Mouse (Mus musculus): ENCODE measurements around the gene Gm43638. TPM values are rescaled to one million over a fixed set of nuclear protein-coding genes. Genes with fewer than 3 reads are reported as not detected.
"Not testable (repeated sequence)": the region's sequence is repeated elsewhere in the genome, so short reads cannot be mapped to it uniquely, and the experiment has no call there.

The Gm43638 gene
- total RNA-seq (2021), result not detected
- long read RNA-seq, experiment 1, result 0 reads
- long read RNA-seq, experiment 2, result 0 reads

DNA sequence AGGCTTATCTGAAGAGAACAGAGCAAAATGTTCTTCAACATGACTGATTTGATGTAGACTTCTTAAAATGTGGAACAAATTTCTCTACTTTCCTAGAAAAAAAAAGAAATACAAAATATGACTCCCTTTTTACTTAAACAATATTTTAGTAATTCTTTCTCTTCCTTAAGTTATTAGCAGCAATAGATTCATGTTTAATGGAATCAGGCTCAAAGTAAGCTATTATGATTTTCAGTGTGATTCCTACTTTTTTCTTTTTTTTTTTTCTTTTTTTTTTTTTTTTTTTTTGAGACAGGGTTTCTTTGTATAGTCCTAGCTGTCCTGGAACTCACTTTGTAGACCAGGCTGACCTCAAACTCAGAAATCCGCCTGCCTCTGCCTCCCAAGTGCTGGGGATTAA lies at the start of gene Gm43638:
Gene Gm43638 (minus strand): TSS at position 101 of the 400 bp plus-strand sequence.
- H3K4me3 ChIP-seq; DNase-seq (ENCODE audit: low spot score in 2 of 2); H3K27ac ChIP-seq: not testable (repeated sequence)

DNA sequence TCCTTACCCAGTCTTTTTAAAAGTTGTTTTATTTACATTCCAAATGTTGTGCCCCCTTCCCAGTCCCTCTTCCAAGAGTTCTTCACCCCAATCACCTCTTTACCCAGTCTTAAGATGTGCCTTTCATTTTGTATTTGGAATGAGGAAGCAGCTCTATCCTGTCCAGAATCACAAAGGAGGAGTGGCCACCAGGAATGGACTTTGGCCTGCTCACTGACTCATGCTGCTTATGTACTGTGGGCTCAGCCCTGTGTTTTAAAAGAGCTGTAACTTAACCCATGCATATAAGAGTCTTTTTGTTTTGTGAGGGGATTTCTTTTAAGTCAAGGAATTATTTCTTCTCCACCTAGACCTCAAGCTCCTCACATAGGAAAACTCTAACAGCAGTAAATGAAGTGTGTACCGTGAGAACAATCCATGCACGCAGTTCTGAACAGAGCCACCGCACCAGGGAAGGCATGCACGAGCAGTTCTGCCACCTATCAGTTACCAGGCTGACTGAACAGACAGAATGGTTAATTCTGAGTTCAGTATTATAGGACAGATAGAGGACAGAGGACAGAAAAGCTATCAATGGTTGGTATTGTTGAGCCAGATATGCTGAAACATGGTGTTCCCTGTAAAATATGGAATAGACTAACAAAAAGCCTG lies 49.5 kb upstream of the Gm43638 start:
- TF ChIP-seq CTCF (conservative IDR thresholded peaks at IDR 0.05), result no peak
- Histone ChIP-seq H3K27ac (no peak overlapping the region), H3K4me3 (no peak overlapping the region)
- DNase-seq (ENCODE audit: low spot score in 2 of 2), result no peak

DNA sequence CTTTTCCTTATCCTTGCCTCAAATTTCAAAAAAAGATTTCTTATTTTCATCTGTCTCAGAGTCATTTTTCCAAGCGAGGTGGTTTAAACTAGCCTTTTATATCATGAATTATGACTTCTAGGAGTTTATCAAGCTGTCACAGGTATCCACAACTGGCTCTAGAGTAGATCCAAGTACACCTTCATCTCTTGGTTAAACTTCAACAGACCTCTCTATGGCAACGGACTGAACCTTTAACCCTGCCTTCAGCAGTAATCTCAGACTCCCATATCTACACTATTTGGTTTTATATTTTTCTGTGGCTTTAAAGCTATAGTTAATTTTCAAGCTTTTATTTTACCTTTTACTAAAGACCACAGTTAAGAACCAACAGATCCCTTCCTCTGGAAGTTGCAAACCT lies 45.7 kb upstream of the Gm43638 start:
- Histone ChIP-seq H3K27ac (no peak overlapping the region), H3K4me3 (no peak overlapping the region)
- no peak for DNase-seq (ENCODE audit: low spot score in 2 of 2)
- no peak for TF ChIP-seq CTCF (conservative IDR thresholded peaks at IDR 0.05)

DNA sequence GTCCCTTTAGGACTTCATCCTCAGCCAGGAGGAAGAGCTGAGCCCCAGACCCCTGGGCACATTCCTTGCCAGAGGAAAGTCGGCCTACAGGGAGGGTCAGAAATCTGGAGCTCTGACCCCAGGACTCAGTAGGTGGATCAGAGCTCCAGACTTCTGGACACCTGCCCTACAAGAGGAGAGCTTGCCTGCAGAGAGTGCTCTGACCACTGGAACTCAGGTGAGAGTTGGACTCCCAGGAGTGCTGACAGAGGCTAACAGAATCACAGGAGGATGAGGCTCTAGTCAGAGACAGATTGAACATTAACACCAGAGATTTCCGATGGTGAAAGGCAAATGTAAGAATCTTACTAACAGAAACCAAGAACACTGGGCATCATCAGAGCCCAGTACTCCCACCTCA lies 37.0 kb upstream of the Gm43638 start:
- H3K4me3 ChIP-seq; H3K27ac ChIP-seq; DNase-seq (ENCODE audit: low spot score in 2 of 2): not testable (repeated sequence)

DNA sequence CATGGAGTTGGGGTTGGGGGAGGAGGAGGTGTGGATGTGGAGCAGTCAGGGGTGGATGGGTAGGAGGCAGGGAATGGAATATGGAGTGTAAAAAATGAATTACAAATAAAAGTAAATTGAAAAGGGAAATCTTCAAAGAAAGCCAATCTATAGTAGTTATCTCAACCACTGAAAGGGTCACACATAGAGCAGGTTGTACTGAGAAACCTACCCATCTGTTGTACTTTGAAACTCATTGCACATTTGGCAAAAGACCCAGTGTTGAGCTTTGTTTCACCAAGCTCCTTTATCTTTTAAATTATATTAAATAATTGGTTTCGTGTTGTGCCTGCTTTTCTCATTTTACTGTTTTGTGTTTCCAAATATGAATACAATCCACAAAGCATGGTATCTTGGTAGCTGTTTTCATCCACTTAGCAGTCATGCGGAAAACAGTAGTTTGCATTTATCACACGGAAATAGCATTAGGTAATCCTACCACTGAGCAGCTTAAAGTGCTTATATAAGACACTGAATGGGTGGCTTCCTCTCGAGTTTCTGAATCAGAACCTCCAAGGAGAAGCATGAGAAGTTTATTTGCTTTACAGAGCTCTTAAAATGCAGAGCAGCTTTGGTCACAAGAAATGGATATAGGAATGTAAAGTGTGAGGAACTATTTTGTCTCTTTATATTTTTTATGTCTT lies 19.3 kb upstream of the Gm43638 start:
- no peak for TF ChIP-seq CTCF (conservative IDR thresholded peaks at IDR 0.05)
- H3K4me3 ChIP-seq, result no peak overlapping the region
- DNase-seq (ENCODE audit: low spot score in 2 of 2), result no peak
- H3K27ac ChIP-seq, result no peak overlapping the region

DNA sequence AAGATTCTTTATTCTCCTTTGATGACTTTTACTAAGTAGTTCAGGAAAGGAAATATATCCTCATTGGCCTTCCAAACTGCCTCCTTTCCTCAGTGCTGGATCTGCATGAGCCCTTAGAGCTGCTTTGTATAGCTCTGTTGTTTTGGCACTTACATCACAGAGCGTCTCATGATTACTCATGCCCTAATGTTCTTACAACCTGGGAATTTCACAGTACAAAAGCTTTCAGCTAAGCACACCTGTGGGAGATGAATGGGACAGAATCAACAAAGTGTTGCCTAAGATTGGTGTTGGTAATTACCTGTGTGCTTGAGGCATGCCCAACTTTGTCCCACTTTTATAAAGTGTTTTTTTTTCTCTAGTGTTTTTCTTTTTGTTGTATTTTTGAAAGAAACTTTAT lies 16.1 kb upstream of the Gm43638 start:
- DNase-seq (ENCODE audit: low spot score in 2 of 2), result no peak
- H3K27ac ChIP-seq, result no peak overlapping the region
- TF ChIP-seq CTCF (conservative IDR thresholded peaks at IDR 0.05), result no peak
- H3K4me3 ChIP-seq, result no peak overlapping the region

DNA sequence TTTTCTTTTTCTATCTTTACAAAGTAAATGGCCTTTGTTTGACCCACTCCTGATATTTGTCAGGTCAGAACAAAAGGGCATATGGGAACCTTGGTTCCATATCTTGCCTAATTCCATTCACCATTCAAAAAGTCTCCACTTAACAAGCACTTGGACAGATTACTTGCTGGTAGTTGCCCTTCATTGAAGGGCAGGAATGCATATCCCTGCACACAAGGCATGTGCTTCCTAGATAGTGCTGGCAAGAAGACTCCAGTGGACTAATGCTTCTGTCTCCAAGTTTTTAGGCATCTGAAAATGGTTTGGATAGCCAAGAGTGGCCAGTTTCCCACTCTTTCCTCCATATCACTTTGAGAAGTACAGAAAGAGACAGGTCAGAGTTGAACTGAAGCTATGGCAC lies 12.7 kb upstream of the Gm43638 start:
- DNase-seq (ENCODE audit: low spot score in 2 of 2), result no peak
- H3K27ac ChIP-seq, result no peak overlapping the region
- no peak for TF ChIP-seq CTCF (conservative IDR thresholded peaks at IDR 0.05)
- no peak overlapping the region for H3K4me3 ChIP-seq

DNA sequence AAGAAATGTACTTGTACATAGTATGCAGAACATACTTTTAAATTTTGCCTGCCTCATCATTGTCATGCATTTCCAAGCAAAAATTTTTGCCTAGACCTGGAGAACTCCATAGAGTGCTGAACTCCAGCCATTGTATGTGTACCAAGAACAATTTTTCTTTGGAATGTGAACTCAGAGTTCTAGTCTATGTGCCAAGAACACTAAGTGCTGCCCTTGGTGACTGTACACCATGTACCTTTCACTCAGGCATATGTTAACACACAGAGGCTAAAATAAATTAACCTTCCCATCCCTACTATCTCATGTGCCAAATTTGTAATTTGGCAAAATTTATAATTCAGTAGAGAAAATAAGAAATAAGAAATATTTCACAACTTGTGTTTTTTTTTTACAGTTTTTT lies 12.3 kb upstream of the Gm43638 start:
- DNase-seq (ENCODE audit: low spot score in 2 of 2), result no peak
- no peak overlapping the region for H3K4me3 ChIP-seq
- TF ChIP-seq CTCF (conservative IDR thresholded peaks at IDR 0.05), result no peak
- no peak overlapping the region for H3K27ac ChIP-seq

DNA sequence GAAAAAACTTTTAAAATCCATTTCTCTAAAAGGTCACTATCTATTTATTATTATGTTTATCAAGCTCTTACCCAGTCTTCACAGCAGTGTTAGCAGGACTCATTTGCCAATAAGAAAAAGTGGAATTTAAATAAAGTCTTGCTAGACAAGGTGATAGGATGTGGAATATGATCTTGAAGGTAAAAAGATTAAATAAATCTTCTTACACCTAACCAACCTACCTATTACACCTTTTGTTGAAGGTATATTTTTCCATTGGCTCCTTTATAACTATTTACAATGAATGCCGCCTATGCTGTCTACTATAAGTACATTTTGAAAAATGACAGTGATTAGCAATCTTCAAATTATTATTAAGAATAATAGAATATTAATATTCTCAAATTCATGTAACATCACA lies 4.2 kb upstream of the Gm43638 start, which contains the start of gene Ugt2a1:
Gene Ugt2a1 (minus strand): TSS at position 101 of the 400 bp plus-strand sequence.
- no peak within 1 kb of the TSS for H3K27ac ChIP-seq
- no peak within 1 kb of the TSS for H3K4me3 ChIP-seq
- DNase-seq (ENCODE audit: low spot score in 2 of 2), result no peak
- TF ChIP-seq CTCF (conservative IDR thresholded peaks at IDR 0.05), result no peak

DNA sequence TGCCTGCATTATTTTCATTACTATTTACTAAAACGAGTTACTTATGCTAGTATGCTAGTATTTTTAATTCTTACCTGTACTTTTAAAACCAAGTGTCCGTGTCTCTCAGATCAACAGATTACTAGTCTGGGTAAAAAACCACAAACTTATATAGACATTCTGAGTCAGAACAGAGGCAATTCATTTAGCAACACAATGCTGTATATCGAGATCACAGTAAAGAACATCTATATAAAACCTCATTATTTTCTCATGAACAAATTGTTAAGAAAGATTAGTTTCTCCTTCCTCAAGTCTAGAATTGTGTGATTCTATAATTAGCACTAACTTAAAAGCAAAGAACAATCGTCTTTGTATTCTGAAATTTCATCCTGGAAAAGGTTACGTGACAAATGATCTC lies 4.4 kb downstream of the Gm43638 start, which contains the start of gene Ugt2a2:
Gene Ugt2a2 (minus strand): TSS at position 101 of the 400 bp plus-strand sequence.
- no peak within 1 kb of the TSS for H3K4me3 ChIP-seq
- no peak within 1 kb of the TSS for H3K27ac ChIP-seq
- no peak for TF ChIP-seq CTCF (conservative IDR thresholded peaks at IDR 0.05)
- no peak for DNase-seq (ENCODE audit: low spot score in 2 of 2)

DNA sequence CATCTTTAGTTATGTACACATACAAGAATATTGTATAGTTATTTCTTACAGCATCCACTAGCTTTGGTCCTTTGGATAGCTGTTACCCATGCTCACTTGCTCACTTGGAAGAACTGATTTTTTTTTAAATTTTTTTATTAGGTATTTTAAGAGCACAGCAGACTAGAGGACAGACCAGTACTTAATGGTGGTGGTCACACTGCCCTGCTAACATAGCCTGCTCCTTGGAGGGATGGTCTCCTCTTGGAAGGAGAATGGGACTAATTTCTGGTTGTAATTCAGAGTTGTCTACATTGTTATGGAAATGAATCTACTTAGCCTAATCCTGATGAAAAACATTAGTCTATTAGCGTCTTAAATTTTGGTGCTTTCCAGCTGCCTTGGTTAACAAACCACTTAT lies 27.8 kb downstream of the Gm43638 start:
- no peak for TF ChIP-seq CTCF (conservative IDR thresholded peaks at IDR 0.05)
- Histone ChIP-seq H3K4me3 (no peak overlapping the region), H3K27ac (no peak overlapping the region)
- DNase-seq (ENCODE audit: low spot score in 2 of 2), result no peak

DNA sequence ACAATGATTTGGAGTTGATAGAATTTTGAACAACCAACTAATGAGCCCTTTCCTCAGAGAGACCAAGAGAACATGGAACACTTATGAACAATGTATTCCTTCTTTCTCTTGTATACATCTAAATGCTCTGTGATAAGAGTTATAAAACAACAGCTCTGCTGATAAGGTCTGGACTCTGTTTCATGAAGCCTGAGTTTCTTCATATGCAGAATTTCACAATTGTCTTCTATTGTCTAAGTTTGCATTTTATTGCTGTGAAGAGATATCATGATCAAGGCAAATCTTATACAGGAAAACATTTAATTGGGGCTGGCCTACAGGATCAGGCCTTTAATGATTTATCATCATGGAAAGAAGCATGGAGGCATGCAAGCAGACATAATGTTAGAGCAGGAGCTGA lies 28.9 kb downstream of the Gm43638 start:
- H3K4me3 ChIP-seq, result no peak overlapping the region
- no peak overlapping the region for H3K27ac ChIP-seq
- DNase-seq (ENCODE audit: low spot score in 2 of 2), result no peak
- no peak for TF ChIP-seq CTCF (conservative IDR thresholded peaks at IDR 0.05)

DNA sequence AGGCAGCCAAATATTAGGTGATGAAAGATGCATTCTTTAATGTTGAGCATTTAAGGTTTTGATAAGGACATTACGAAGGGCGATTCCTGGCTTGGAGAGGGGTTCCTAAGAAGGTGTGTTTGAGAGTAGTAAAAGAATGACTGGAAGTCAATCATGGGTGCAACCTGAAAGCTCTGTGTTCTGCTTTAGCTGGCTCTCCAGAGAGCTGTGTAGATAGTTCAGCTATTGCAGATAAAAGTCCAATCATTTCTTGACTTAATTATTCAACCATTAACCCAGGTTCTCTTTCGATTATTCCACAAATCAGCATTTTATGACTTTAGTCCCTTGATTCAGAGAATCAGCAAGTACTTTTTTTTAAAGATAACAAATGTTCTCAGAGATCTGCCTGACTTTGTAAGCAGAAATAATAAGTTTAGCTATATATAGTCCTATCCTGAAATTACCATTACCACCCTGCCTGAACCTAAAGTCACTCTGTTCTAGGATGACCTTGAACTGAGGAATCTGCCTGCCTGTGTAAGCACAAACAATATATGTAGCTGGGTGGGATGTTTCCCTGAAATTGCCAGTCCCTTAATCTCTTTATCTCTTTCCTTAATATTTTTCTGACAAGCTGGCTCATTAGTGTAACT lies 30.3 kb downstream of the Gm43638 start:
- DNase-seq (ENCODE audit: low spot score in 2 of 2), result no peak
- no peak overlapping the region for H3K27ac ChIP-seq
- no peak overlapping the region for H3K4me3 ChIP-seq

DNA sequence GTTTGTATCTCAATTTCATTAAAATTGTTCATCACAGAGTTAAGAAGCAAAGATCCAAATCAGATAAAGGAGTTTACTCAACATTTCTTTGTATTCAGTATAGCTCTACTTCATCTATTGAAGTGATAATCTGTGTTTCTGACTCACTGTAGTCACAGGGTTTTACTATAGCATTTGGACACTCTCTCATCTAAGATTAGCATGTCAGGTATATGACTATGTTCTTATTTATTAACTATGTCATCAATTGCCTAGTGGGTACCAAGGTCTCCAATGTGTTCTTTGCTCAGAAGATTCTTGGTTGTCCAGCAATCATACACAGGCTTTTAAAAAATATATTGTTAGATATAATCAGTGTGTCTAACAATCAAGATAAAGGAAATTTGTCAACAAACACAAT lies 31.1 kb downstream of the Gm43638 start:
- no peak for DNase-seq (ENCODE audit: low spot score in 2 of 2)
- TF ChIP-seq CTCF (conservative IDR thresholded peaks at IDR 0.05), result no peak
- H3K27ac ChIP-seq, result no peak overlapping the region
- H3K4me3 ChIP-seq, result no peak overlapping the region

More for the DNA sequence above, 30.3 kb downstream of the Gm43638 start:
- no peak for TF ChIP-seq CTCF (conservative IDR thresholded peaks at IDR 0.05)

DNA sequence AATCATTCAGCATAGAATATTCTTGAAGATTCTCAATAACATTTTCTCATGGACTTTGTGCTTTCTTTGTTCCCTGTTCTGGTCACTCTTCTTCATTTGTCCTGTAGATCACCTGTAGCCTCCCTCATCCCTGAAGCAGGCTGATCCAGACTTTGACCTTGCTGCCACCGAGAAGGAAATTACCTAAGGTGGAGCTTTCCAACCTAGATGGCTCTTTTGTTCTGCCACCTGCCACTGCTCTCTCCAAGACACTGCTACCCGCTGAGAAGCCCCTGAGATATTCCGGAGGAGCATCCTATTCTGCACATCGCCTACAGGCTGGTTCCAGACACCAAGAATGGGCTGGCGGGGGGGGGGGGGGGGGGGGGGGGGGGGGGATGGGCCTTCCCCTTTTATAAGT lies 34.1 kb downstream of the Gm43638 start:
- H3K4me3 ChIP-seq; DNase-seq (ENCODE audit: low spot score in 2 of 2); H3K27ac ChIP-seq: not testable (repeated sequence)
